Mouse (Mus musculus): ENCODE measurements around the gene Nol4l.

GRCm38 (mm10) chr2:153430571-153430970, 99.2 kb downstream of the Nol4l start:
- TF ChIP-seq CTCF (IDR thresholded peaks at IDR 0.05; ENCODE audit: low read depth) (no peak), EP300 (IDR thresholded peaks at IDR 0.05; ENCODE audit: low read depth) (no peak)

Measured in liver, embryonic 14.5 days (tissue).